Mouse (Mus musculus): Measurements from ENCODE around the gene Spp1. TPM values are rescaled to one million over a fixed set of nuclear protein-coding genes. Genes with fewer than 3 reads are reported as not detected.
A peak's percentile ranks its signal among the peaks of the same experiment; 100 is the strongest.
"Not testable (repeated sequence)": the region's sequence is repeated elsewhere in the genome, so short reads cannot be mapped to it uniquely, and the experiment has no call there.

The Spp1 gene
- total RNA-seq, 2 experiments from 2014 or later = 52.8 to 84.0 TPM

DNA sequence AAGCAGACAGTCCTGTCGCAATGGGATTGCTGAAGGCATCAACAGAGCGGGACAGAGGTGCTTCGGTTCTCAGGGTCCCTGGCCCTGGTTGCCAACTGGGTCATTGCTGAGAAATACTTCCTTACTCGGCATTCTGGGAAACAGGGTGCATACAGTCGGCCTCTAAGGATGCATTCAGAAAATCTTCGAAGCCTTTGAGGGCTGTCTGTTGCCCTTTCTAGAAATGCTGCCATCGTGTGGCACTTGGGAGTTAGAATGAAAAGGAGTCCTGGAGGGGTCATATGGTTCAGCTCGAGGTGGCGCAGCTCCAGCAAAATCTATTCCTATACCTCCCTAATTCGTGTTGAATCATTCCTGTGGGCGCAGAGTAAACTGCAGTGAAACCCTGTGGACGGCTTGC is 2.0 kb upstream of the Spp1 start:
- DNase-seq (ENCODE audit: low spot score in 2 of 2) = peak; percentile 22 to 31

DNA sequence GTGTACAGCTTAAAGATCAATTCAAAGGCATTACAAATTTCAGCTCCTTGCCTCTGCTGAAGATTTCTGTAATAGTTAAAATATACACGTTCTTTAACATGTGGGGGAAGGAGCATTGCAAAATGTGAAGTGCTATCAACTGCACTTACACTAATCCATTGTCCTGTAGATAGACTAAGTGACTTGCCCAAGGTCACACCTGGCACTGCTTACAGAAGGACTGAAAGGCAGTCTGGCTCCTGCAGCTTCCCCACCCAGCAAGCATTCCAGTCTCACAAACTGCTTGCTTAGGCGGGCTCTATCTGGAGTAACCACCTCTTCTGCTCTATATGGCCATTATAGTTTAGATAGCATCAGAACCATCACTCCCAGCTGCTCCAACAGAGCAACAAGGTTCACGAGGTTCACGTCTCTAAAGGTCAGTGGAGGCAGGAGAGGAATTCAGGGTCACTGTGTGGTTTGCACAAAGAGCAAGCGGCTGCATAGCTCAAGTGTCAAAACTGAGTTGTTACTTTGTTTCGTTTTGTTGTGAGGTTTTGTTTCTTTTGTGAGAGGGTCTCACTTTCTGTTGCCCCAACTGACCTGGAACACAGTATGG is 851 bp upstream of the Spp1 start:
- DNase-seq (ENCODE audit: low spot score in 2 of 2) = no peak

DNA sequence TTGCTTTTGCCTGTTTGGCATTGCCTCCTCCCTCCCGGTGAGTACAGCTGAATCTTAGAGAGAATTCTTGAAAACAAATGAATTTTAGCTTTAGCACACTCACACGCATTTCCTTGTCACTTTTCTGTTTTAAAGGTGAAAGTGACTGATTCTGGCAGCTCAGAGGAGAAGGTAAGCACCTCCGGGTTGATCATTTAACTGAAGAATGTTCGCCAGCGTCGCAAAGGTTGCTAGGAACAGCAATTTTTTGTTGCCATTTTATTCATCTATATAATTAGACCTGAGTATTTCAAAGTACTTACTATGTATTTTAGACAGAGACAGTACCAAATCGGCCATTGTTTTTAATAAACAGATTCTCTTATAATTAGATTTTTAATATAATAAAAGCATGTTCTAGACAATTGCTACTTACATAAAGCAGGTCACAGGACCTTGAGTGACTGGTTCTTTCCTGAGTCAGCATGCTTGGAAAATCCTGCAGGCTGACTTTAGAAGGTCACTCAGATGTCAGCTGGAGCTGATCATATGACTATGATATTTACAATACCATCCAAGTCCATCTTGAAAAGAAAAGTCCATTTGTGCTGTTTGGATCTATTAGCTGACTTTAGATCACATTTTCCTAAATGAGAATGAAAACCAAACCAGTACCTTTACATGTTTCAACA is 1.6 kb downstream of the Spp1 start:
- DNase-seq (ENCODE audit: low spot score in 2 of 2) = no peak

DNA sequence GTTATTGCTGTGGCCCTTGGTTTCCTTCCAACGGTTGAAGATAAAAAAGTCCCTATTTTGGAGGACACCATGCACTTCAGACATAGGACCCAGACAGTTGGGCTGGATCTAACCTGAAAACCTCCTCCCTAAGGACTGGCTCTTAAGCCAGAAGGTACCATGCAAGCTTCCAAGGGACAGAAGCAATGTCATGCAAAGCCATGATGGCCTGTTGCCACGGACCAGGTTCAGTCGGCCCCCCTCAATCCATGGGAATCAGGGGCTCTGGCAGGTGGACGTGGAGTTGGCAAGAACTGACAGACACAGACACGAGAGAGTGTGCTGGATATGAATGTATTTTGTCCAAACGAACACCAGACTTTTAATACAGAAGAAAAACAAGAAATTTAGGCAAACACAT is 7.5 kb downstream of the Spp1 start:
- no peak for DNase-seq (ENCODE audit: low spot score in 2 of 2)

DNA sequence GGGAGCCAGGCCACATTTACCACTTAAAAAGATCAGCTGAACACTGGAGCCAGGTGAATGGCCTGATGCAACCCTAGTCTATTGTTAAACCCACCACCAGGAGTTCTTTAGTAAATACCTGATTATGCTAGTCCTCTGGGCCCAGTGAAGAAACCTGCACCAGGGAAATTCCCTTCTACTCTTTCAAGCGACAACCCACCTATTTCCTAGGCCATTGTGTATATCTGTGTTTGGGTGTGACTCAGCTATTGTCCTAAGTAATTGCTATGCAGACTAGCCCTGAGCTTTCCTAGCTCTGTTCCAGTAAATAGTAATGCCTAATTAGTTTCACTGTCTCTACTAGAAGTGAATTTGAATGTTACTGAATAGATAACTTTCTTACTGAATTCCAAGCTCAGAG is 7.9 kb downstream of the Spp1 start:
- DNase-seq (ENCODE audit: low spot score in 2 of 2) = no peak

DNA sequence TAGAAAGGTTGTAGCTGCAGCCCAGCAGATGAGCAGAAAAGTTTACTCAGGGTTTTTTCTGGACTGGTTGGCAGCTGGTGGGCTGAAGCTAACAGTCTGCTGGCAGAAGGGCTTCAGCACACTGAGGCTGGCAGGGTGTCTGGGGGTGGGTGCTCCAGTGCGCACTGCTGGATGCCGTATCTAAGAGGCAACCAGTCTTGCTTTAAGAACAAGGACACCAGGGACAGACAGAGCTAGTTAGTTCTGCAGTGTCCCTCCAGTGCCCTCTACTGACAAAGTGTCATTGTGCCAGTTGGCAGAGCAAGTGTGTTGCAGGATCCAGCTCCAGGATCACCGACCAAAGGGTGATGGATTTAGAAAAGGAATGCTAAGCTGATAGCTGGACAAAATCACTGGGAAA is 11.2 kb downstream of the Spp1 start:
- peak; percentile 49 to 60 for DNase-seq (ENCODE audit: low spot score in 2 of 2)

DNA sequence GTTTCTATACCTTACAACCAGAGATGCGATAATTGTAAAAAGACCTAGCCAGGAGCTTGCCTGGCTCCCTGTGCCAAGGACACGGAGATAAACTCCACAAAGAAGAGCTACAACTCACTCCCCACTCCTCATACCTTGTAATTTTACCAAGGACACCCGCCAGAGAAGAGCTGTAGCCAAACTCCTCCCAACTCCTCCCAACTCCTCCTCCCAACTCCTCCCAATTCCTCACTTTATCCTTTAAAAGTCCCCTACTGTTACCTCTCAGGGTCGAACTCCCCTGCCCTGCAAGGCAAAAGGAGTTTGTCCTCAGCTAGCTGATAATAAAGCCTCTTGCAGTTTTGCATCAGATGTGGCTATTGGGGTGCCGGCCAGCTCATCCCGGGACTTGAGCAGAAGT is 13.4 kb downstream of the Spp1 start:
- DNase-seq (ENCODE audit: low spot score in 2 of 2) = not testable (repeated sequence)

DNA sequence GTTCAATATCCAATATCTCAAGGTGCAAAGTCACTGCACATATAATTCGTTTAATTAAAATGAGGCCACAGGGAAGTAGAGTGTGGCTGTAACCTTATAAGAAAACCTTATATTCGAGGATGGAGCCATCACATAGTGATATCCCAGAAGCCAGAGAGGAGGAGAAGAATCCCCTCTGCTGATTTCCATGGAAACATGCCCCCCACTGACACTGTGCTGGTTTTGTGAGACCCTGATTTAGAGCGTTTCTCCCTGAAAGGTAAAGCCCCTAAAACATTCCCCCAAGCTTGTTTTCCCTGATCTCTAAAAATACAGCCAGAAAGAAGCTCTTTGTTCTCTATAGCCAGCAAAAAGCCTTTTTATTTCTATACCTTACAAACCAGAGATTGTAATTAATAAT is 14.6 kb downstream of the Spp1 start:
- DNase-seq (ENCODE audit: low spot score in 2 of 2) = no peak

DNA sequence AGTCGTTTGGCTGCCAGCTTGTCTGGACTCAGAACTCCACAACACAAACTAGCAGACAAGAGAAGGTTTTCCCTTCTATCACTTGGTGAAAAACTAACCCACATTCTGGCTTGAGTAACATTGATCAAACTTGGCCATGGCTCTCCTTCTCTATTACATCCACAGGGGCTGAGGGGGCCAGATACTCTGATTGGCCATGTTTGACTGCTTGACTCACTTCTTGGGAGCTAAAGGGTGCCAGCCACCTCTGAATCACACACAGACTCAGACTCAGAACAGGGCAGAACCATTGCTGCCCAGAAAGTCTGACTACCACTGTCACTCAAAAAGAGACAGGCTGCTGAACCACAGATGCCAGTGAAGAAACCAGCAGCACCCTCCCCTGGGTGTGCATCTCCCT is 18.2 kb downstream of the Spp1 start:
- DNase-seq (ENCODE audit: low spot score in 2 of 2) = no peak

DNA sequence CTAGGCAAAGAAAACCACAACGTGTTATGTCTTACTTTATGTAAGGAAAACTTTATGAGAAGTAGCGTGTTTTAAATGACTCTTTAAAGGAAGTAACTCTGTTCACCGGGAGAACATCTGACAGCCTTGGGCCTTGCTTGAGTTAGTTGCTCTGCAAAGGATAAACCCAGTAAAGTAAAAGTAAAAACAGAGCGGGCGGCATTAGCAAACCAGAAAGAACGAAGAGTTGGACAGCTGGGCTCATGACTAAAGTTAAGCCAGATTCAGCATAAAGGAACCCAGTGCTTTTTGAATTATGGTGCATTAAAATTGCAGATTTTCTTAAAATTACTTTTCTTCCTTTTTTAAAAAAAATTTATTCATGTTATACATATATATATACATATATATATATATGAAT is 19.6 kb downstream of the Spp1 start:
- DNase-seq (ENCODE audit: low spot score in 2 of 2) = no peak

DNA sequence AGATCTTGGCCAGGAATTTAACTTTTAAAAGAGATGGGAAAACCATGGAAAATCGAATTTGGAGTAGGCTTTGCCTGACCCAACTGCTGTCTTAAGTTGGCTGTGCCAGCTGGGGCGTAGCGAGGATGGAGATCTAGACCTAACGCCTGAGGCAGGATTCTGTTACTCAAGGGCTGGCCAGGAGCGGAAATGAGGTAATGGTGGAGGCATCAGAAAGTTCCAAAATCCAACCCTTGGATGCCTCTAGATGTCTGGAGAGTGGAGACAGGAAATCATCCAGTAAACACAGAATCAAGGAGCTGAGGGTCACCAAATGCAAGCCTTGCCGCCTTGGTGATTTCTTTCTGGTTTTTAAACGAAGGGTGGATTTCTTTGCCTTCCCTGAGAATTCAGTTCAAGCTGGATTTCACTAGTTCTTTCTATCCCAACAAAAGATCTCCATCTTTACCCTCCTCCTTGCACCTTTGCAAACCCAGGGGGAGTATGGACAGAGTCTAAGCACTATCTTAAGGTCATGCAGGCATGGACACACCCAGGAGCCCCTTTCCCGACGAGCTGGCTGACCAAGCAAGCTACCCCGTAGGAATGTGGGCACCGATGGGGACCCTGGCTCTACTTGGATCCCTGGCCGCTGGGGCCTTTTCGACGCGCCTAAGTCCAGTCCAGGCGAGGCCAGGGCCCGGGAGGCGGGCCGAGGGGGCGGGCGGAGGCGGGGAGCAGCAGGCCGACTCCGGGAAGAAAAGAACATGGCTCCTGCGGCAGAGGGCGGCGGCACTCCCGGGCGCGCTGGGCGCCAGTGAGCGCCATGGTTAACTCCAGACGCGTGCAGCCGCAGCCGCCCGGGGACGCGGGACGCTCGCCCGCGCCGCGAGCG is 24.2 kb downstream of the Spp1 start, which contains the start of gene Pkd2:
Gene Pkd2, plus strand, starts transcription at position 619 of the 874 bp plus-strand sequence.
- DNase-seq (ENCODE audit: low spot score in 2 of 2) = peak; percentile 80 to 85

DNA sequence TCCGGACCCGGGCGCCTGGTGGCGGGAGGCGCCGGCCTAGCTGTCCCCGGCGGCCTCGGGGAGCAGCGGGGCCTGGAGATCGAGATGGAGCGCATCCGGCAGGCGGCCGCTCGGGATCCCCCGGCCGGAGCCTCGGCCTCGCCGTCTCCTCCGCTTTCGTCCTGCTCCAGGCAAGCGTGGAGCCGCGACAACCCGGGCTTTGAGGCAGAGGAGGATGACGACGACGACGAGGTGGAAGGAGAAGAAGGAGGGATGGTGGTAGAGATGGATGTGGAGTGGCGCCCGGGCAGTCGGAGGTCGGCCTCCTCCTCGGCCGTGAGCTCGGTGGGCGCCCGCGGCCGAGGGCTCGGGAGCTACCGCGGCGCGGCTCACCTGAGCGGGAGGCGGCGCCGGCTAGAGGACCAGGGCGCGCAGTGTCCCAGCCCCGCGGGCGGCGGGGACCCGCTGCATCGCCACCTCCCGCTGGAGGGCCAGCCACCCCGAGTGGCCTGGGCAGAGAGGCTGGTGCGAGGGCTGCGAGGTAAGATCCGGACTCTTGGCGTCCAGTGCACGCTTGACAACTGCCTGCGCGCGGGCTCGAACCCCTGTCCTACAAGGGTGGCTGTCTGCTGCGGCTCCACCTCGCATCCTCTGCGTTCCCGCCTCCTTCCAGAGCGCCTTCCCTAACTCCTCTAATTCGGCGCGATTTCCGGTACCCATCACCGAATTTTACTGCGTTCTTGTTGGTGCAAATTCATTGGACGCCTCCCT is 25.0 kb downstream of the Spp1 start:
- DNase-seq (ENCODE audit: low spot score in 2 of 2) = peak; percentile 50 to 52

DNA sequence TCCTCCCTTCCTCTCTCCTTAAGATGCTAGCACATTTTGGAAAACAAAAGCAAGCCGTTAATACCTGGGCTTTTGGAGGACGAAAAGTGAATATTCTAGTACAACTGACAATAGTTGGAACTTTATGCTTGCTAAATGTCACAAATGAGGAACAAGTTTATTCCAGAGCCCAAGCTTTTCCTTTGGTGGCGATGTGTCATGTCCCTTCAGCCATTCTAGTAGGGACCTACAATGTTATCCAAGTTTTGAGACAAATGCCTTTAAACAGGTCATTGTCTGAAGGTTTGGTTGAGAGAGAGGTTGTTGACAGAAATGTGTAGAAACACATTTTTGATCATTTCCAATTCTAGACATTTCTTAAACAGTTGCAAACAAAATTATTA is 25.5 kb downstream of the Spp1 start:
- no peak for DNase-seq (ENCODE audit: low spot score in 2 of 2)

DNA sequence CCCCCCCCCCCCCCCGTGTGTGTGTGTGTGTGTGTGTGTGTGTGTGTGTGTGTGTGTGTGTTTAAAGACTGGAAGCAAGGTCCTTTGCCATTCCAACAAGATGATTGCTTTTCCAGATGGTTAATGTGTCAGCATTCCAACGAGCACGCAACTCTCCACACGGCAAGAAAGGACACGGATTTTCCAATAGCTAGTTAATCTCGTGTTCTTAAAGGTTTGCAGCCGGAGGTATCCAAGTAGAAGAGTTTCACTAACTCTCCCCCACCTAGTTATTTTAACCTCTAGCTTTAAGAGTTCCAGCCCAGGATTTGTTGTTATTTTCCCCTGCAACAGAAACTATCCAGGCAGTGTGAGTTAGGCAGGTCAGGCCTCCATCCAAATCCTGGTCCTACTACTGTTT is 25.9 kb downstream of the Spp1 start:
- DNase-seq (ENCODE audit: low spot score in 2 of 2) = no peak

DNA sequence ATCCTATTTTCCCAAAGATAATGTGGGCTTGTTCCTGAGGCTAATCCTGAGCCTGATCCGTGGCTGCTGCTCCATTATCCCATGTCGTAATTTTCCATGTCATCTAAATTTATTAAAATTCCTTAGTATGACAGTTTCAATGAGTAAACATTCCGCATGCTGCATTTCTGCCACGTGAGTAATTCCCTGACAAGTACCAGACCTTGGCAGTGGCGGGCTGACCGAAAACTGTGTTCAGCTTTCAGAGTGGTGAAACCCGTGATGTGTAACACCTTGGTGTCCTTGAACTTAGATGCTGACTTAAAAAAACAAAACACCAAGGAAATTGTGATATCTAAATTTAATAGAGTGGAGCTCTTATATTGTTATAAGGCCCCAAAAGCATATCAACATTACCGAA is 30.4 kb downstream of the Spp1 start:
- DNase-seq (ENCODE audit: low spot score in 2 of 2) = peak in 1 of 2 experiments; percentile 36

DNA sequence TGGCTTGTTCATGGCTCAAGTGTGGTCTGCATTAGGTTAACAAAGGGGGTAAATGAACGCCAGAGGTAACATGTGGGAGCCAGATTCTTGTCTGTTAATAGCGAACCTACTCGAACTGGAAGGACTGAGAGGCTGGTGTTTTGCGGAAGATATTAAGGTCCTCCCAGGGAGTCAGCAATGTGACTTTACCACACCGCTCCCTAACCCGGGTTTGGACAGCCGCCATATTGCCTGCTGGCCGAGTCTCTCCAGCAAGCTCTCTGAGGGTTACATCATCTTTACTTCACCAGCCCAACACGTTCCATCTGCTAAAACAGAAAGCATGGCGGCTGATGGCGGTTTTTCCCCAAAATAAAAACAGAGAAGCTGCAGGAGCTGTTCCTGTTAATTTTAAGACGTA is 30.8 kb downstream of the Spp1 start:
- DNase-seq (ENCODE audit: low spot score in 2 of 2) = peak in 1 of 2 experiments; percentile 48

DNA sequence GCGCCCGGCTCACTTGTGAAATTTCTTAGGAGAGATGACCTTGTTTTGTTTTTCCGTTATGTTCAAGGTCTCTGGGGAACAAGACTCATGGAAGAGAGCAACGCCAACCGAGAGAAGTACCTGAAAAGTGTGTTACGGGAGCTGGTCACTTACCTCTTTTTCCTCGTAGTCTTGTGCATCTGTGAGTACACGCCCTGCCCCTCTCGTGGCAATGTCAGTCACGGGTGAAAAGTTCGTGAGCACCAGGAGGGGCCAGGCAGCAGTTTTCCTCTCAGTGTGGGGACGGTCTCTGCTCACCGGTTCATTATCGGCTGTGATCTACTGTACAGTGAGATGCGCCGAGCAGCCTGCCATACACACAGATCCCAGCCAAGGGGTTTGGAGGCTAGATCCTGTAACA is 31.9 kb downstream of the Spp1 start:
- DNase-seq (ENCODE audit: low spot score in 2 of 2) = no peak

DNA sequence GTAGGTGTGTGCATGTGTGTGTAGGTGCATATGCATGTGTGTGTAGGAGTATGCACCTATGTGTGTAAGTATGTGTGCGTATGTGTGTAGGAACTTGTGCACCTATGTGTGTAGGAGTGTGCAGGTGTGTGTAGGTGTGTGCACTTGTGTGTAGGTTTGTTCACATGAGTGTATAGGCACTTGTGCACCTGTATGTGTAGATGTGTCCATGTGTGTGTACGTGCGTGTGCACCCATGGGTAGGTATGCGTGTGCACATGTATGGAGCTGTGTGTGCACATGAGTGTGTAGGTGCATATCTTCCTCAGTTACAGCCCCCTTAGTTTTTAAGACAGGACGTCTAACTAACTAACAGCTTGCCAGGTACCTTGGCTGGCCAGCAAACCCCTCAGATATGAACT is 33.7 kb downstream of the Spp1 start:
- DNase-seq (ENCODE audit: low spot score in 2 of 2) = no peak

DNA sequence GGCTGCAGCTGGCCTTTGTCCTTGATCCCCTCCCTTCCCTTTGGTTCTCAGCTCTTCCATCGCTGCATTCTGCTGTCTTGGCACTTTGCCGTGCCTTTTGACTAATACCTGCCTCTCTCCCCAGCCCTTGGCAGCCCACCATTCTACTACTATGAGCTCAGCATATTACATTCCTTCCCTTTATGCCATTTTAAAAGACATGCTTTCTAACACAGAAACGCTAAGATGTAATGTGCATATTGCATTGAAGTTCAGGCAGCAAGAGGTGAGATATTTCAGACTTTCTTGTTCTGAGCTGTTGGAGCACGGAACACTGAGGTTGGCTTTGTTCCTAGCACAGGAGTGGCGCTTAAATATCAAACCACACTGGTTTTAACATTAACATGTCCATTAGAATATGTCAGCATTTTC is 36.1 kb downstream of the Spp1 start:
- no peak for DNase-seq (ENCODE audit: low spot score in 2 of 2)

DNA sequence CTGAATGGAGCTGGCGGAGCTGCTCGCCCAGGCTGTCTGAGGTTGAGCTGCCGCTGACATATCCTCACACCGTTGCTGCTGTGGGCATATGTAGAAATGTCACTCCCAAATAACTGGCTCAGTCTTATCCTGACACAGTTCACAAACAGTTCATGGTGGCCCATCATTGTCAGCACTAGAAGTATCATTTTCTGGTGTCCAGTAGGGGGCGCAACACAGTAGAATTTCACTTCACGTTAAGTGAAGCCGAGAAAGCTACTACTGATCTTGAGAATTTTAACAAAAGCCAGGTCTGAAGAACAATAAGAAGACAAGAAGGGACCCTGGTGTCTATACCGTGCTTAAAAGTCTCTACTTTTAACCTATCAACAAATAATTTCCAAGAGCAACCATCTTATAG is 37.5 kb downstream of the Spp1 start:
- DNase-seq (ENCODE audit: low spot score in 2 of 2) = peak in 1 of 2 experiments; percentile 38

DNA sequence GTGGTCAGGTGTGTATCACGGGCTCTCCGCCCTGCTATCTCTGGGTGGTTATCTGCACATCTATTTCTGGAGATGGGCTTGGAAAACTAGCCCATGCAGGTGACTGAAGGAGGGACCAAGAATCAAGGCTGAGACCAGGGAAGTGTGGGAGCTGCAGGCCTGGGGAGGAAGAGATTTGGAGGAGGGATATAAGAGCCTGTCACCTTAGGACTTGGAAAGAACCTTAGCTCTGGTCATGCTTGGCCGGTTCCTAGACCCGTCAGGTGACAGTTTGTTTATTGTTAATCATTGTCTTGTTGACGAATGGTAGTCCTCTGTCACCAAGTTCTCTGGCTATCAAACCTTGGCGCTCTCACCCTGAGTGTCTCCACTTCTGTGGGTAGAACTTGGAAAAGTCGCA is 45.4 kb downstream of the Spp1 start:
- no peak for DNase-seq (ENCODE audit: low spot score in 2 of 2)

All from adrenal gland, adult 18-20 months (tissue).